Mouse (Mus musculus) ES-E14 (cell line): ENCODE data around the gene Nup43. TPM values are rescaled to one million over a fixed set of nuclear protein-coding genes. Genes with fewer than 3 reads are reported as not detected.

ENCODE experiments used
- DNase-seq: peaks from one replicate; pipeline ENCODE4 v3.0.0-alpha.2; 2013; ENCODE audit warnings: low read depth, low spot score
- H3K27ac ChIP-seq: 2 replicates; pipeline ENCODE4 v1.5.1; 2012; ENCODE audit warnings: low read depth, mild to moderate bottlenecking, low read length, moderate library complexity, mixed read lengths; ENCODE audit not compliant: poor library complexity, insufficient read depth, severe bottlenecking
- H3K36me3 ChIP-seq: 2 replicates; pipeline ENCODE4 v1.6.1; 2012; ENCODE audit warnings: mild to moderate bottlenecking, low read length, moderate library complexity, mixed read lengths; ENCODE audit not compliant: control insufficient read depth, poor library complexity, insufficient read depth, severe bottlenecking
- H3K4me1 ChIP-seq, 2 experiments: fragments of 150-350 bp in 1 of 2; sonication (generic) in 1 of 2; 2 replicates each; pipeline ENCODE4 v1.6.1; 2012; ENCODE audit warnings: low read length in 2 of 2, mild to moderate bottlenecking in 1 of 2, mixed read lengths in 1 of 2; ENCODE audit not compliant: control insufficient read depth in 2 of 2, insufficient read depth in 2 of 2, poor library complexity in 1 of 2
- H3K4me3 ChIP-seq, 2 experiments: fragments of 150-350 bp in 1 of 2; sonication (generic) in 1 of 2; 2 replicates each; pipeline ENCODE4 v1.5.1; 2012; ENCODE audit warnings: low read length in 2 of 2, low read depth in 1 of 2, mild to moderate bottlenecking in 1 of 2, mixed read lengths in 1 of 2; ENCODE audit not compliant: insufficient read depth in 1 of 2, poor library complexity in 1 of 2, severe bottlenecking in 1 of 2
- H3K9ac ChIP-seq: 2 replicates; pipeline ENCODE4 v1.6.1; 2012; ENCODE audit warnings: low read depth, mild to moderate bottlenecking, low read length, mixed read lengths; ENCODE audit not compliant: poor library complexity, insufficient read depth, severe bottlenecking
- H3K9me3 ChIP-seq: fragments of 150-350 bp; sonication (generic); 2 replicates; pipeline ENCODE4 v1.6.1; 2012; ENCODE audit warnings: low read depth, mild to moderate bottlenecking, low read length; ENCODE audit not compliant: control insufficient read depth, insufficient read depth
- CHD2 ChIP-seq: IDR thresholded peaks from 2 replicates; pipeline ENCODE4 v1.6.1; 2014; ENCODE audit warnings: mild to moderate bottlenecking, low read depth, low read length, inconsistent platforms
- HCFC1 ChIP-seq: IDR thresholded peaks from 2 replicates; pipeline ENCODE4 v1.6.1; 2012; ENCODE audit warnings: low read length, inconsistent platforms, borderline replicate concordance; ENCODE audit not compliant: insufficient read depth
- MAFK ChIP-seq: IDR thresholded peaks from 2 replicates; pipeline ENCODE4 v1.6.1; 2014; ENCODE audit warnings: mild to moderate bottlenecking, low read depth, low read length, inconsistent platforms; ENCODE audit not compliant: insufficient read depth
- ZC3H11A ChIP-seq: IDR thresholded peaks from 2 replicates; pipeline ENCODE4 v1.6.1; 2012; ENCODE audit warnings: low read depth, mild to moderate bottlenecking, inconsistent platforms, low read length, borderline replicate concordance
- ZNF384 ChIP-seq: IDR thresholded peaks from 2 replicates; pipeline ENCODE4 v1.6.1; 2012; ENCODE audit warnings: low read depth, low read length, inconsistent platforms
- in situ Hi-C, 2 experiments: fragments of 600-800 bp; cut with MboI; formaldehyde crosslinking; loops; one replicate each; pipeline ENCODE4 v1.15.1; 2025; ENCODE audit warnings: low sequenced_read_pairs in 2 of 2, inconsistent platforms in 1 of 2; ENCODE audit not compliant: unreplicated experiment in 2 of 2
- total RNA-seq: library from RNA; depleted of rRNA; stranded (reverse); fragments of 300-350 nt; gene quantifications from 2 replicates; pipeline ENCODE4 v1.2.3, GENCODE M21; 2012

The Nup43 gene
- total RNA-seq, 1 experiment = 81.1 TPM

DNA sequence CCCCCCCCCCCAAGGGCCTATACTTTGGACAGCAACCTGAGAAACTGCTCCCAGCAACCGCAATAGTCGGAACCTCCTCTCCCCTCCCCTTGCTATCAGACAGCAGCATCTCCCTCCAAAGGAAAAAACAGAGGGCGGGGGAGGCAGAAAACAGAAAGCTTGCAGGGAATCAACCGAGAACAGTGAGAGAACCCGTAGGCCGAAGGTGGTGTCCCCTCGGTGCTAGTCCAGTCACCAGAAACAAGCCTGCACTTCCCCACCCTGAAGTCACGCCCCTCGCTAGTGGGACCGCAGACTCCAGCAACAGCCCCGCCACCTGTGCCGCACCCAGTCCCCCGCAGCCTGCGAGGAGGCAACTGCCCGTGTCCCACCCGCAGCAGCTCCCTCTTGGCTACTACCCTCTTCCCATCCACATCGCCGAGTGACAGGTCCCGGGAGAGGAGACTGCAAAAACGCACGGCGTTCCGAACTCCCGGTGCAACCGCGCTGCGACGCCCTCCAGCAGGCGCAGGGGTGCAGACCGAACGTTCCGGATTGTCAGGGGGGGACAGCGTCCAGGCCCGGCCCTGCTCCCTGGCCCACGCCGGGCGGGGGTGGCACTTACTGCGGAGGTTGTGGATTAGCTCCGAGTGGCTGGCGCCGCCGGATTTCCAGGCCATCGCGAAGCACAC lies 4.7 kb upstream of the Nup43 start:
- no peaks in the 10 kb centered on the region for H3K9me3 ChIP-seq
- peaks cover 2 to 4% of the 10 kb centered on the region in 2 experiments; a peak in 2 of 4 replicates for H3K4me1 ChIP-seq
- in situ Hi-C loops = no loop called here
- TF ChIP-seq HCFC1 = peak; percentile 79
- TF ChIP-seq ZNF384 = no peak
- no peaks in the 10 kb centered on the region; the same call in 1 of the 2 replicates for H3K36me3 ChIP-seq
- peak overlapping the region; percentile 84 to 91 for H3K4me3 ChIP-seq
- peak; percentile 62 for DNase-seq
- H3K9ac ChIP-seq = peak overlapping the region; percentile 93
- peak overlapping the region; percentile 46 for H3K27ac ChIP-seq

DNA sequence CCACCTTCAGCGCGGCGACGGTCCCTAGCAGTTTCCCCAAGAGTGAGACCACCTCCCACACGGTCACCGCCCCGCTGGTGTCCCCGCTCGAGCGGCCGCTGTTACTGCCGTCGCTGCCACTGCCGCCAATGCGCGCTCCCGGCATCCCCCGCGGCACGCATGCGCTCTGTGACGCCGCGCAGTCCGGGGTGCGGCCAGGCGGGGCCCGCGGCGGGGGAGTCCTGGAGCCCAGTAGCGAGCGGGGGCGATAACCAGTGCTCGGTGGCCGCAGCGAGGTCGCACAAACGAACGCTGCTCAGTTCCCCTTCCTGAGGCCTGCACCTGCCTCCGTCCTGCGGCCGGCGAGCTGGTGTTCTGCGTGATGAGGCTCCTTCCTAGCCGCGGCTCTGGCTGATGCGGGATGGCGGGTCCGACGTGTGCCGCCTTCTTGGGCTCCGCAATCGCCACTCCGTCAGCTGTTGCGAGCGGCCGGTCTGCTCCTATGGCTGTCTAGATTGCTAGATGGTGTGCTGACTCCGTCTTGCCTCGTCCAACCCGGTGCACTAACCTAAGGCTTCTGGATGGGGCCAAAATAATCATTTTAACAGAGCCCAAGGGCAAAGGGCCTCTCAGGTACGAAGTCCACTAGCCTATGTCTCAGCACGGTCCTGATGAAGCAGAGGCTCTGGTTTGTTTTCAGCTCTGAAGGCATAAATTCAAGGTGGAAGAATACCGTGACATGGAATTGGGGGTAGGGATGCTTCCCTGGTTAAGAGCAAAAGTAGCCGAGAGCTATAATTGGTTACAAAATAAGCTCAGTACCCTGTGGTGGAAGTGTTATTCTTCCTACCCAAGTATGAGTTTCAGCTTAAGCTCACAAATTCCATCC lies 3.9 kb upstream of the Nup43 start:
- peak; percentile 71 for DNase-seq
- H3K36me3 ChIP-seq = no peaks in the 10 kb centered on the region
- H3K9me3 ChIP-seq = no peaks in the 10 kb centered on the region
- H3K4me3 ChIP-seq = peak overlapping the region; percentile 84 to 91
- H3K9ac ChIP-seq = peak overlapping the region; percentile 93
- in situ Hi-C loops = no loop called here
- peak overlapping the region; percentile 46 for H3K27ac ChIP-seq
- no peak for TF ChIP-seq CHD2
- no peak for TF ChIP-seq ZNF384
- peak; percentile 7; the same call in 1 of the 2 replicates for TF ChIP-seq HCFC1
- TF ChIP-seq ZC3H11A = no peak
- H3K4me1 ChIP-seq = peaks cover 0 to 6% of the 10 kb centered on the region in 2 experiments; a peak in 2 of 4 replicates

DNA sequence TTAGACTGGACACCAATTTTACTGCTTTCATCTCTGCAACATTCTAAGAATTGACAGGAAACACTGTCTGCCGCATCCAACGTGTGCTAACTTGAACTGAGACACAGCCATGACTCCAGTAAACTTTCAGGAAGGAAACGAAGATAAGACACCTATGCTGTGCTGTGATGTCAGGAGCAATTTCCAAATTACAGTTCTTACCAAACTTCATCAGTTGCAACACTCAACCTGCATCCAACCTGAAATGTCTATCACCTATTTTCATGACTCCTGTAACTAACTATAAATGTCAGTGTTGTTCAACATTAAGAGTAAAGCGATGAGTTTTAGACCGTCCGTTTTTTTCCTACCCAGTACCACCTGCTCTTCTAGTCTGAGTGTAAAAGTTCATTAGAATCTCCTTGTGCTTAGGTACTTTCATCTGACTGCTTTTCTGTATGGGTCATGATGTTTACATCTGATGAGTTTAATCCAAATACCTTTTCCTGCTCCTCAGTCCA lies 3.2 kb upstream of the Nup43 start:
- H3K4me3 ChIP-seq = peak overlapping the region; percentile 84 to 91; a peak in 3 of 4 replicates
- peak overlapping the region; percentile 93; the same call in 1 of the 2 replicates for H3K9ac ChIP-seq
- in situ Hi-C loops = no loop called here
- no peaks in the 10 kb centered on the region for H3K36me3 ChIP-seq
- H3K27ac ChIP-seq = no peak overlapping the region
- no peaks in the 10 kb centered on the region for H3K9me3 ChIP-seq
- peaks cover 0 to 7% of the 10 kb centered on the region in 2 experiments; a peak in 2 of 4 replicates for H3K4me1 ChIP-seq
- no peak for TF ChIP-seq ZNF384
- DNase-seq = no peak

DNA sequence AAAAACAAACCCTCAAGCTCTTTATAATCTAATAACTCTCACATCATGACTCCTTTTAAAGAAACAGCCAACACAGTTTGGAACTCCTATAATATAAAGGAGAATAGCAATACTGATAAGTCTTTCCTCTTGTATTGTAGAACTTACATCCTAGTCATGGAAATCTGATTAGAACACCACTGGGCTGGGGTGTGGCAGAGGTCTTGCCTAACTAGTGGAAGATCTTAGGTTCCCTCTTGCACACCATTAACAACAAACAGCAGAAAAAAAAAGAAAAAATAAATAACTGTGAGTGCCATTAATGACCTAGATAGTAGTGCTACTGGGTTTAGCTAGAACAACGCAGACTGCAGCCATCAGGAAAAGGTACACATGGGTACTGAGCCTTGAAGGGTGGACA lies 2.4 kb upstream of the Nup43 start:
- Histone ChIP-seq H3K36me3 (peaks cover 4% of the 10 kb centered on the region), H3K4me1 (peaks cover 0 to 7% of the 10 kb centered on the region in 2 experiments; a peak in 2 of 4 replicates), H3K4me3 (no peak overlapping the region), H3K9ac (no peak overlapping the region), H3K27ac (no peak overlapping the region), H3K9me3 (no peaks in the 10 kb centered on the region)
- DNase-seq = no peak
- TF ChIP-seq MAFK = no peak
- no peak for TF ChIP-seq ZC3H11A
- TF ChIP-seq HCFC1 = no peak
- TF ChIP-seq ZNF384 = no peak
- TF ChIP-seq CHD2 = no peak
- in situ Hi-C loops = no loop called here
